Mouse (Mus musculus): ENCODE data around the gene Cul7. TPM values are rescaled to one million over a fixed set of nuclear protein-coding genes. Genes with fewer than 3 reads are reported as not detected.

Gene Cul7
- 76.0 and 82.5 TPM in 2 replicates for total RNA-seq (2012; rRNA removed)
- 33.3 and 37.7 TPM in 2 replicates for total RNA-seq (2014; rRNA removed)
- 65.9 and 68.1 TPM in 2 replicates for polyA plus RNA-seq (2012; ENCODE audit: insufficient read length, low read depth)

GRCm38 (mm10) chr17:46650232-46651031 lies at the start of gene Cul7:
Gene Cul7, plus strand, starts transcription at chr17:46650337.
- H3K27ac ChIP-seq (ENCODE audit: insufficient read depth, low read depth): peak within 1 kb of the TSS; percentile 64
- DNase-seq (ENCODE audit: extremely low read depth): peak; percentile 89
- TF ChIP-seq MYC (IDR thresholded peaks at IDR 0.05; ENCODE audit: low read depth, low read length): no peak
- peak; percentile 74; the same call in 1 of the 2 replicates for TF ChIP-seq ZMIZ1 (IDR thresholded peaks at IDR 0.05; ENCODE audit: low read depth, low read length)
- TF ChIP-seq KAT2A (IDR thresholded peaks at IDR 0.05; ENCODE audit: insufficient replicate concordance, low read length): 0 out of 2 replicates have a peak, but pooled peaks have one; percentile 20
- peak; percentile 78 for TF ChIP-seq ELF1 (IDR thresholded peaks at IDR 0.05; ENCODE audit: low read depth, low read length)
- TF ChIP-seq ZC3H11A (IDR thresholded peaks at IDR 0.05; ENCODE audit: low read depth, low read length): no peak
- TF ChIP-seq NRF1 (IDR thresholded peaks at IDR 0.05; ENCODE audit: low read depth, low read length): peak; percentile 92
- no peak for TF ChIP-seq CHD2 (IDR thresholded peaks at IDR 0.05; ENCODE audit: low read length)
- TF ChIP-seq ZKSCAN1 (IDR thresholded peaks at IDR 0.05; ENCODE audit: borderline replicate concordance, low read depth, low read length): no peak
- TF ChIP-seq TBP (conservative IDR thresholded peaks at IDR 0.05; ENCODE audit: low read depth, low read length): peak; percentile 77
- TF ChIP-seq TCF12 (IDR thresholded peaks at IDR 0.05; ENCODE audit: low read depth, low read length): peak; percentile 71; the same call in 1 of the 2 replicates
- peak; percentile 95 for TF ChIP-seq POLR2A (IDR thresholded peaks at IDR 0.05; ENCODE audit: low read depth, low read length)
- peak; percentile 26; the same call in 1 of the 2 replicates for TF ChIP-seq MAX (IDR thresholded peaks at IDR 0.05; ENCODE audit: low read length)
- TF ChIP-seq USF2 (conservative IDR thresholded peaks at IDR 0.05; ENCODE audit: low read depth, low read length): no peak
- TF ChIP-seq BHLHE40 (IDR thresholded peaks at IDR 0.05; ENCODE audit: low read depth, low read length): no peak; the same call in 1 of the 2 replicates
- peak; percentile 73 for TF ChIP-seq MXI1 (IDR thresholded peaks at IDR 0.05; ENCODE audit: low read depth, low read length)
- TF ChIP-seq IRF4 (IDR thresholded peaks at IDR 0.05; ENCODE audit: low read depth, low read length): no peak; the same call in 1 of the 2 replicates
- TF ChIP-seq EP300 (IDR thresholded peaks at IDR 0.05; ENCODE audit: low read length): no peak
- peak; percentile 17 for TF ChIP-seq SIN3A (IDR thresholded peaks at IDR 0.05; ENCODE audit: low read length)
- TF ChIP-seq HCFC1 (IDR thresholded peaks at IDR 0.05; ENCODE audit: low read depth, low read length): peak; percentile 60
- peak; percentile 95 for TF ChIP-seq NELFE (IDR thresholded peaks at IDR 0.05; ENCODE audit: low read depth, low read length)
- TF ChIP-seq POLR2AphosphoS2 (IDR thresholded peaks at IDR 0.05; ENCODE audit: low read depth, low read length): peak; percentile 80; the same call in 1 of the 2 replicates
- peak; percentile 51; the same call in 1 of the 2 replicates for TF ChIP-seq MAZ (IDR thresholded peaks at IDR 0.05; ENCODE audit: low read depth, low read length)
- peak within 1 kb of the TSS; percentile 95 for H3K9ac ChIP-seq (ENCODE audit: insufficient read depth, low read depth)
- peaks cover 5% of the 10 kb centered on the region for H3K9me3 ChIP-seq (replicated peaks; ENCODE audit: low read length)
- peaks cover 28% of the 10 kb centered on the region for H3K79me2 ChIP-seq (replicated peaks; ENCODE audit: control insufficient read depth, extremely low read depth, insufficient read depth, poor library complexity, severe bottlenecking)
- peak within 1 kb of the TSS; percentile 30 for H3K4me2 ChIP-seq (ENCODE audit: insufficient read depth, low read depth, poor library complexity, severe bottlenecking)
- in situ Hi-C loops (cut with MboI; ENCODE audit: low pct_ligation_motif_present, low pct_unique_long_range_greater_than_20kb, low sequenced_read_pairs) (loop anchor here (5.0 kb wide), 2 partner anchors 62 to 122 kb away; partner anchors contain the start of genes 2310039H08Rik and Pex6), dilution Hi-C loops (cut with MboI; ENCODE audit: extremely low pct_ligation_motif_present, extremely low pct_unique_long_range_greater_than_20kb, low sequenced_read_pairs) (no loop called here)
- H3K4me1 ChIP-seq (ENCODE audit: control insufficient read depth in 1 of 2, insufficient read depth in 2 of 2): peaks cover 9 to 50% of the 10 kb centered on the region in 2 experiments
- H3K4me3 ChIP-seq (replicated peaks in 1 of 3; ENCODE audit: low read depth in 2 of 3, low read length in 2 of 3, poor library complexity in 1 of 3): peak within 1 kb of the TSS; percentile 79 to 88 (median 84)
- H3K27me3 ChIP-seq (replicated peaks): no peaks in the 10 kb centered on the region
- peaks cover 40 to 60% of the 10 kb centered on the region in 2 experiments for H3K36me3 ChIP-seq (replicated peaks in 1 of 2; ENCODE audit: control insufficient read depth in 1 of 2, insufficient read depth in 1 of 2, low read length in 1 of 2)

Data from CH12.LX (cell line).